Mouse (Mus musculus) heart, postnatal 0 days (tissue): ENCODE results near the gene H2-Q1. TPM values are rescaled to one million over a fixed set of nuclear protein-coding genes. Genes with fewer than 3 reads are reported as not detected.

ENCODE experiments used
- ATAC-seq: fragments of 200-750 bp; cut with Nextera tagmentation; 2 replicates; pipeline ENCODE4 v1.8.0; 2017; ENCODE audit warnings: low read depth, moderate number of reproducible peaks, moderate library complexity; ENCODE audit not compliant: insufficient read depth
- DNase-seq: peaks from one replicate; pipeline ENCODE4 v3.0.0-alpha.2; 2016; ENCODE audit warnings: low spot score
- H3K27ac ChIP-seq: fragments of 300-500 bp; sonication (generic); 2 replicates; pipeline ENCODE4 v1.5.1; 2014; ENCODE audit warnings: low read depth, mild to moderate bottlenecking
- H3K27me3 ChIP-seq: fragments of 300-500 bp; sonication (generic); 2 replicates; pipeline ENCODE4 v1.6.1; 2014; ENCODE audit warnings: low read length, mixed read lengths; ENCODE audit not compliant: control insufficient read depth, insufficient read depth
- H3K36me3 ChIP-seq: fragments of 300-500 bp; sonication (generic); replicated peaks from 2 replicates; pipeline ENCODE4 v1.6.1; 2014; ENCODE audit warnings: low read length, mixed read lengths; ENCODE audit not compliant: control insufficient read depth, insufficient read depth
- H3K4me1 ChIP-seq: fragments of 300-500 bp; sonication (generic); 2 replicates; pipeline ENCODE4 v1.6.1; 2014; ENCODE audit warnings: antibody characterized with exemption; ENCODE audit not compliant: control insufficient read depth, insufficient read depth
- H3K4me2 ChIP-seq: fragments of 300-500 bp; sonication (generic); 2 replicates; pipeline ENCODE4 v1.6.1; 2014; ENCODE audit warnings: low read depth, mild to moderate bottlenecking, low read length, moderate library complexity
- H3K4me3 ChIP-seq: fragments of 300-500 bp; sonication (generic); 2 replicates; pipeline ENCODE4 v1.5.1; 2014; ENCODE audit warnings: low read depth, low read length
- H3K9ac ChIP-seq: fragments of 300-500 bp; sonication (generic); replicated peaks from 2 replicates; pipeline ENCODE4 v1.6.1; 2014; ENCODE audit warnings: low read depth, low read length, mixed read lengths
- H3K9me3 ChIP-seq: fragments of 300-500 bp; sonication (generic); replicated peaks from 2 replicates; pipeline ENCODE4 v1.6.1; 2016; ENCODE audit warnings: low read length; ENCODE audit not compliant: control insufficient read depth
- CTCF ChIP-seq: IDR thresholded peaks from 2 replicates; pipeline ENCODE4 v1.5.1; 2016; ENCODE audit warnings: antibody characterized with exemption, control low read depth, low read depth
- EP300 ChIP-seq: IDR thresholded peaks from 2 replicates; pipeline ENCODE4 v1.6.1; 2016; ENCODE audit warnings: antibody characterized with exemption, low read depth
- WGBS: fragments of 180-500 bp; shearing (Covaris S2); extraction: QIAGEN DNeasy Blood & Tissue Kit; methylation state at CpG from one replicate; pipeline ENCODE4 v1.1.7; 2014; 5-methylcytosine and 5-hydroxymethylcytosine counted together
- polyA plus RNA-seq: library from polyadenylated mRNA; unstranded; fragments of >200 nt; fragmentation: Nextera tagmentation; extraction: Ambion mirVana; gene quantifications from 2 replicates; pipeline ENCODE4 v1.2.1, GENCODE M21; 2015
- total RNA-seq: library from RNA; depleted of rRNA; stranded (reverse); fragments of >200 nt; gene quantifications from 2 replicates; pipeline ENCODE4 v1.2.3, GENCODE M21; 2014; ENCODE audit warnings: low replicate concordance; rRNA removed

The H2-Q1 gene
- total and polyA plus RNA-seq, 2 experiments from 2014 or later, result not detected

DNA sequence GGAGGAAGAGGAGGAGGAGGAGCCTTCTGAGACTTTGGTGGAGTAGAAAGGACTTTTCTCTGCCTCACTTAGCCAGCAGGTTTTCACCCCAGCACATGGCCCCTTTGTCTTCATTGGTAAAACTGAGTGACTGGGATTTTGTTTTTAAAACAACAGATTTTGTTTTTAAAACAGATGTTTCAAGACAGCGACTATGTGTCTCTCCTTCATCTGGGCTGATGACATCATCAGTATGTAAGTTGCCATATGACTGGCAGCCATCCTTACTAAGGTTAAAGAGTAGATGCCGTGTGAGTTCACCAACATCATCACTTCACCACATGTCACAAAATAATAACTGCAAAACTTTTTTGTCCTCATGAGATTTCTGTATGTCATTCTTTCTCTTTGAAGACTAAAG, 33.9 kb downstream of the H2-Q1 start:
- Histone ChIP-seq H3K9me3 (no peaks in the 10 kb centered on the region), H3K27ac (no peak overlapping the region), H3K9ac (no peak overlapping the region), H3K4me3 (no peak overlapping the region), H3K36me3 (no peaks in the 10 kb centered on the region), H3K4me2 (no peak overlapping the region), H3K27me3 (peaks cover 5% of the 10 kb centered on the region; the same call in 1 of the 2 replicates), H3K4me1 (0 out of 2 replicates have a peak, but pooled peaks cover 2% of the 10 kb centered on the region)
- no peak for ATAC-seq
- no peak for DNase-seq
- 71% methylated on average over 2 of the region's 2 CpGs for WGBS
- TF ChIP-seq CTCF (no peak), EP300 (no peak)

GRCm38 (mm10) chr17:35357086-35357485, 36.9 kb downstream of the H2-Q1 start:
- Histone ChIP-seq H3K36me3 (no peaks in the 10 kb centered on the region), H3K27ac (no peak overlapping the region; the same call in 1 of the 2 replicates), H3K9me3 (no peaks in the 10 kb centered on the region), H3K27me3 (peaks cover 12% of the 10 kb centered on the region; the same call in 1 of the 2 replicates), H3K4me1 (peaks cover 8% of the 10 kb centered on the region; the same call in 1 of the 2 replicates), H3K4me3 (no peak overlapping the region), H3K4me2 (no peak overlapping the region), H3K9ac (no peak overlapping the region)
- ATAC-seq, result no peak
- 18% methylated on average over 1 of the region's 1 CpGs for WGBS
- DNase-seq, result no peak
- TF ChIP-seq EP300 (no peak), CTCF (no peak)

- Histone ChIP-seq H3K4me3 (peak overlapping the region; percentile 51), H3K36me3 (no peaks in the 10 kb centered on the region), H3K27ac (no peak overlapping the region), H3K27me3 (peaks cover 12% of the 10 kb centered on the region; the same call in 1 of the 2 replicates), H3K4me2 (peak overlapping the region; percentile 79), H3K9ac (peak overlapping the region; percentile 47), H3K4me1 (peaks cover 8% of the 10 kb centered on the region; the same call in 1 of the 2 replicates), H3K9me3 (peaks cover 6% of the 10 kb centered on the region; the same call in 1 of the 2 replicates)
- TF ChIP-seq CTCF (no peak), EP300 (no peak)
- 9% methylated on average over 36 of the region's 38 CpGs for WGBS
- ATAC-seq (no peak), DNase-seq (no peak)
Measured at GRCm38 (mm10) chr17:35358763-35359469, 38.7 kb downstream of the H2-Q1 start.

GRCm38 (mm10) chr17:35359470-35359862, 39.3 kb downstream of the H2-Q1 start:
- Histone ChIP-seq H3K4me3 (peak overlapping the region; percentile 51), H3K27me3 (peaks cover 12% of the 10 kb centered on the region; the same call in 1 of the 2 replicates), H3K4me2 (peak overlapping the region; percentile 79), H3K27ac (no peak overlapping the region), H3K9me3 (peaks cover 6% of the 10 kb centered on the region; the same call in 1 of the 2 replicates), H3K4me1 (peaks cover 8% of the 10 kb centered on the region; the same call in 1 of the 2 replicates), H3K9ac (peak overlapping the region; percentile 47), H3K36me3 (no peaks in the 10 kb centered on the region)
- DNase-seq, result no peak
- ATAC-seq, result no peak
- TF ChIP-seq CTCF, result no peak
- TF ChIP-seq EP300, result no peak
- WGBS, result 17% methylated on average over 21 of the region's 21 CpGs

Other genes starting within 250 kb of the H2-Q1 start
Only the 30 nearest of the 33 such genes appear.
- gene Ly6g6f, start 234.8 kb upstream of the H2-Q1 start, total RNA-seq, result not detected in 2 replicates
- gene Ly6g6f, start 234.8 kb upstream of the H2-Q1 start, polyA plus RNA-seq, result 0.10 TPM in 1 of 2 replicates, not detected in the other
- gene Abhd16a, start 231.1 kb upstream of the H2-Q1 start, total RNA-seq, result 74.3 and 131 TPM in 2 replicates
- gene Abhd16a, start 231.1 kb upstream of the H2-Q1 start, polyA plus RNA-seq, result 73.2 and 74.1 TPM in 2 replicates
- not detected in 2 replicates for gene Ly6g5c, start 212.1 kb upstream of the H2-Q1 start, total RNA-seq
- 0.25 and 0.26 TPM in 2 replicates for gene Ly6g5c, start 212.1 kb upstream of the H2-Q1 start, polyA plus RNA-seq
- 0.97 TPM in 1 of 2 replicates, not detected in the other for gene Ly6g5b, start 205.0 kb upstream of the H2-Q1 start, total RNA-seq
- 0.30 TPM in 1 of 2 replicates, not detected in the other for gene Ly6g5b, start 205.0 kb upstream of the H2-Q1 start, polyA plus RNA-seq
- 4.2 and 24.1 TPM in 2 replicates for gene Gpank1, start 198.9 kb upstream of the H2-Q1 start, total RNA-seq
- 9.1 and 9.6 TPM in 2 replicates for gene Gpank1, start 198.9 kb upstream of the H2-Q1 start, polyA plus RNA-seq
- 239 and 244 TPM in 2 replicates for gene Csnk2b, start 198.4 kb upstream of the H2-Q1 start, total RNA-seq
- 232 and 241 TPM in 2 replicates for gene Csnk2b, start 198.4 kb upstream of the H2-Q1 start, polyA plus RNA-seq
- 22.3 and 135 TPM in 2 replicates for gene D17H6S53E, start 194.0 kb upstream of the H2-Q1 start, total RNA-seq
- 16.4 and 17.3 TPM in 2 replicates for gene D17H6S53E, start 194.0 kb upstream of the H2-Q1 start, polyA plus RNA-seq
- not detected in 2 replicates for gene Apom, start 188.4 kb upstream of the H2-Q1 start, total RNA-seq
- gene Apom, start 188.4 kb upstream of the H2-Q1 start, polyA plus RNA-seq, result 0.11 TPM in 2 replicates
- 188 and 235 TPM in 2 replicates for gene Bag6, start 185.2 kb upstream of the H2-Q1 start, total RNA-seq
- 35.6 and 37.7 TPM in 2 replicates for gene Bag6, start 185.2 kb upstream of the H2-Q1 start, polyA plus RNA-seq
- 99.2 and 120 TPM in 2 replicates for gene Prrc2a, start 155.5 kb upstream of the H2-Q1 start, total RNA-seq
- 56.6 and 60.7 TPM in 2 replicates for gene Prrc2a, start 155.5 kb upstream of the H2-Q1 start, polyA plus RNA-seq
- 1.8 TPM in 1 of 2 replicates, not detected in the other for gene Aif1, start 144.3 kb upstream of the H2-Q1 start, total RNA-seq
- gene Aif1, start 144.3 kb upstream of the H2-Q1 start, polyA plus RNA-seq, result 6.5 and 7.5 TPM in 2 replicates
- 6.6 and 52.7 TPM in 2 replicates for gene Lst1, start 132.0 kb upstream of the H2-Q1 start, total RNA-seq
- gene Lst1, start 132.0 kb upstream of the H2-Q1 start, polyA plus RNA-seq, result 7.0 and 9.7 TPM in 2 replicates
- 0.27 and 1.0 TPM in 2 replicates for gene Ltb, start 126.0 kb upstream of the H2-Q1 start, total RNA-seq
- gene Ltb, start 126.0 kb upstream of the H2-Q1 start, polyA plus RNA-seq, result 0.33 and 0.48 TPM in 2 replicates
- 0.53 TPM in 1 of 2 replicates, not detected in the other for gene Tnf, start 118.4 kb upstream of the H2-Q1 start, total RNA-seq
- 0.12 and 0.21 TPM in 2 replicates for gene Tnf, start 118.4 kb upstream of the H2-Q1 start, polyA plus RNA-seq
- gene Lta, start 115.1 kb upstream of the H2-Q1 start, total RNA-seq, result not detected in 2 replicates
- not detected in 2 replicates for gene Lta, start 115.1 kb upstream of the H2-Q1 start, polyA plus RNA-seq
- 0.93 TPM in 1 of 2 replicates, not detected in the other for gene Gm16181, start 99.6 kb upstream of the H2-Q1 start, total RNA-seq
- gene Gm16181, start 99.6 kb upstream of the H2-Q1 start, polyA plus RNA-seq, result 0.81 and 0.87 TPM in 2 replicates
- 3.2 and 3.7 TPM in 2 replicates for gene Atp6v1g2, start 86.7 kb upstream of the H2-Q1 start, total RNA-seq
- 10.6 and 10.7 TPM in 2 replicates for gene Atp6v1g2, start 86.7 kb upstream of the H2-Q1 start, polyA plus RNA-seq
- 14.3 and 33.4 TPM in 2 replicates for gene Nfkbil1, start 84.6 kb upstream of the H2-Q1 start, total RNA-seq
- 6.7 and 7.0 TPM in 2 replicates for gene Nfkbil1, start 84.6 kb upstream of the H2-Q1 start, polyA plus RNA-seq
- 148 and 162 TPM in 2 replicates for gene Ddx39b, start 78.7 kb upstream of the H2-Q1 start, total RNA-seq
- gene Ddx39b, start 78.7 kb upstream of the H2-Q1 start, polyA plus RNA-seq, result 131 TPM in 2 replicates
- gene H2-D1, start 57.7 kb upstream of the H2-Q1 start, total RNA-seq, result 65.4 and 104 TPM in 2 replicates
- 105 and 113 TPM in 2 replicates for gene H2-D1, start 57.7 kb upstream of the H2-Q1 start, polyA plus RNA-seq
- gene H2-Q2, start 21.8 kb downstream of the H2-Q1 start, total RNA-seq, result not detected in 2 replicates
- 0.14 and 0.22 TPM in 2 replicates for gene H2-Q2, start 21.8 kb downstream of the H2-Q1 start, polyA plus RNA-seq
- gene H2-Q4, start 59.2 kb downstream of the H2-Q1 start, total RNA-seq, result 6.9 and 19.7 TPM in 2 replicates
- gene H2-Q4, start 59.2 kb downstream of the H2-Q1 start, polyA plus RNA-seq, result 2.2 and 2.8 TPM in 2 replicates
- 0.19 and 1.8 TPM in 2 replicates for gene H2-Q6, start 104.4 kb downstream of the H2-Q1 start, total RNA-seq
- 0.26 TPM in 2 replicates for gene H2-Q6, start 104.4 kb downstream of the H2-Q1 start, polyA plus RNA-seq
- gene H2-Q7, start 118.8 kb downstream of the H2-Q1 start, total RNA-seq, result not detected in 2 replicates
- 1.1 TPM in 2 replicates for gene H2-Q7, start 118.8 kb downstream of the H2-Q1 start, polyA plus RNA-seq
- gene H2-Q10, start 149.7 kb downstream of the H2-Q1 start, total RNA-seq, result not detected in 2 replicates
- 0.10 and 0.11 TPM in 2 replicates for gene H2-Q10, start 149.7 kb downstream of the H2-Q1 start, polyA plus RNA-seq
- not detected in 2 replicates for gene Pou5f1, start 185.6 kb downstream of the H2-Q1 start, total RNA-seq
- gene Pou5f1, start 185.6 kb downstream of the H2-Q1 start, polyA plus RNA-seq, result not detected in 2 replicates
- gene Tcf19, start 196.4 kb downstream of the H2-Q1 start, total RNA-seq, result 58.8 and 68.0 TPM in 2 replicates
- 21.3 and 23.3 TPM in 2 replicates for gene Tcf19, start 196.4 kb downstream of the H2-Q1 start, polyA plus RNA-seq
- gene Cchcr1, start 196.7 kb downstream of the H2-Q1 start, total RNA-seq, result 4.8 and 30.8 TPM in 2 replicates
- gene Cchcr1, start 196.7 kb downstream of the H2-Q1 start, polyA plus RNA-seq, result 4.5 and 4.8 TPM in 2 replicates
- 1.3 TPM in 1 of 2 replicates, not detected in the other for gene Psors1c2, start 212.8 kb downstream of the H2-Q1 start, total RNA-seq
- gene Psors1c2, start 212.8 kb downstream of the H2-Q1 start, polyA plus RNA-seq, result 0.14 TPM in 1 of 2 replicates, not detected in the other
- gene Cdsn, start 231.7 kb downstream of the H2-Q1 start, total RNA-seq, result 0.23 and 0.89 TPM in 2 replicates
- gene Cdsn, start 231.7 kb downstream of the H2-Q1 start, polyA plus RNA-seq, result 0.37 and 0.48 TPM in 2 replicates